In genomic region chr5:54100916-54101315, GRCm38 (mm10) we compare ENCODE assay signal across 9 mouse cellular contexts.
DNase-seq lines count a peak whose midpoint lies in the region; ATAC-seq and TF ChIP-seq lines count a peak whose summit lies in the region.
"Had no signal": no experiment of that assay in that cellular context is flagged by ENCODE, and none has a peak within 500 bp of the region (broad histone marks: within the 10 kb centered on the region; RNA-seq: fewer than 3 reads in every experiment).

No protein-coding gene starts in this region.

- DNase-seq in kidney, postnatal 10 days: peak; percentile 34
- DNase-seq in kidney, adult 18-20 months: no peak
- DNase-seq in heart, postnatal 10 days: peak; percentile 51 to 55
- DNase-seq in right cerebral cortex, postnatal 14 days: peak; percentile 32
- no peak for DNase-seq in adrenal gland, postnatal 10 days

- no peak for TF ChIP-seq CTCF in intestine, postnatal 0 days (IDR thresholded peaks at IDR 0.05; ENCODE audit: low read depth)

- H3K4me1 ChIP-seq in brown adipose tissue, adult 24 weeks (ENCODE audit: control insufficient read depth, insufficient read depth, insufficient read length, low read length): peaks cover 11% of the 10 kb centered on the region
- H3K4me1 ChIP-seq in limb, embryonic 15.5 days: peaks cover 17% of the 10 kb centered on the region
- H3K4me1 ChIP-seq in intestine, postnatal 0 days (replicated peaks; ENCODE audit: control insufficient read depth, insufficient read depth, low read length): no peaks in the 10 kb centered on the region

- no peak overlapping the region for H3K4me2 ChIP-seq in limb, embryonic 15.5 days
- H3K4me2 ChIP-seq in intestine, postnatal 0 days (replicated peaks; ENCODE audit: low read depth): no peak overlapping the region
- H3K4me2 ChIP-seq: limb, embryonic 12.5 days had no signal

- 11% methylated on average over 3 of the region's 3 CpGs for WGBS in limb, embryonic 15.5 days
- 60% methylated on average over 3 of the region's 3 CpGs for WGBS in intestine, postnatal 0 days

- no peak; the same call in 1 of the 2 replicates for ATAC-seq in limb, embryonic 15.5 days (ENCODE audit: insufficient number of reproducible peaks, low FRiP score, low TSS enrichment, low read depth)
- ATAC-seq in intestine, postnatal 0 days: no peak

- H3K27me3 ChIP-seq in limb, embryonic 15.5 days: no peaks in the 10 kb centered on the region
- H3K27me3 ChIP-seq in intestine, postnatal 0 days (replicated peaks; ENCODE audit: control insufficient read depth, insufficient read depth, low read length): no peaks in the 10 kb centered on the region
- H3K27me3 ChIP-seq: limb, embryonic 12.5 days had no signal

- 0 out of 2 replicates have a peak, but pooled peaks cover 4% of the 10 kb centered on the region for H3K36me3 ChIP-seq in limb, embryonic 15.5 days
- 0 out of 2 replicates have a peak, but pooled peaks cover 3% of the 10 kb centered on the region for H3K36me3 ChIP-seq in intestine, postnatal 0 days (ENCODE audit: control insufficient read depth, insufficient read depth)

- no peak overlapping the region for H3K9ac ChIP-seq in limb, embryonic 15.5 days
- H3K9ac ChIP-seq in intestine, postnatal 0 days (ENCODE audit: low read depth, low read length): no peak overlapping the region
- H3K9ac ChIP-seq: limb, embryonic 12.5 days had no signal

- H3K4me3 ChIP-seq in brown adipose tissue, adult 24 weeks (ENCODE audit: insufficient read depth, low read depth, low read length): no peak overlapping the region
- no peak overlapping the region for H3K4me3 ChIP-seq in limb, embryonic 15.5 days
- no peak overlapping the region for H3K4me3 ChIP-seq in intestine, postnatal 0 days (ENCODE audit: low read depth, low read length)
- H3K4me3 ChIP-seq: limb, embryonic 12.5 days had no signal

- H3K27ac ChIP-seq in brown adipose tissue, adult 24 weeks (replicated peaks; ENCODE audit: low read depth, low read length): 0 out of 2 replicates have a peak overlapping the region, but pooled peaks have one; percentile 23
- peak overlapping the region; percentile 29; the same call in 1 of the 2 replicates for H3K27ac ChIP-seq in limb, embryonic 15.5 days
- H3K27ac ChIP-seq in intestine, postnatal 0 days (ENCODE audit: low read depth, low read length): no peak overlapping the region

- intact Hi-C loops in heart, postnatal 10 days (cut with DNase I): loop anchor here (2.0 kb wide), 1 partner anchor 102 kb away; the partner anchor contains the start of gene Stim2

- H3K9me3 ChIP-seq in limb, embryonic 15.5 days: no peaks in the 10 kb centered on the region
- no peaks in the 10 kb centered on the region for H3K9me3 ChIP-seq in intestine, postnatal 0 days (ENCODE audit: control insufficient read depth)
- H3K9me3 ChIP-seq: limb, embryonic 12.5 days had no signal

Comparison
In these comparisons a context has a peak if more than half of its experiments do, and no peak if none do; other contexts are left out.
1. DNase-seq: peak in kidney, postnatal 10 days (single experiment), heart, postnatal 10 days (2 of 2) and right cerebral cortex, postnatal 14 days (single experiment); none in kidney, adult 18-20 months (single experiment) and adrenal gland, postnatal 10 days (single experiment).